In the genomic region with DNA sequence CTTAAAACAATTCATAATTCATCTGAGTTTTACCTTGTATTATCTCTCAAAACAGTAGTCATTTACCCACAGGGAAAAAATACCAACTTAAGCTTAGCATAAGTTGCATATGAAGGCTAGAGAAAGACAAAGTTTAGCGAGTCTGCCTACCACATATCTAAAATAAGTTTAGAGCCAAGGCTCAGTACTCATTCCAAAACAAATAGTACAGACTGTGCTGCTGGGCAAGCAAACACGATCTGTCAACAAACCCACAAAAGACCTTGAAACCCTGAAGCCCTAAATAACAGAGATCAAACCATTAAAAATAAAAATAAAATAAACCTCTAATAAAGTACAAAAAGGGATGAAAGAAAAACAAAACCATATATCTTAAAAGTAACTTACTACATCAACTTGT, we compare ENCODE assay signal across 37 mouse cellular contexts. TPM values are rescaled to one million over a fixed set of nuclear protein-coding genes. Genes with fewer than 3 reads are reported as not detected.
A peak's percentile ranks its signal among the peaks of the same experiment; 100 is the strongest.
DNase-seq lines count a peak whose midpoint lies in the region; ATAC-seq and TF ChIP-seq lines count a peak whose summit lies in the region.
"Had no signal": no experiment of that assay in that cellular context is flagged by ENCODE, and none has a peak within 500 bp of the region (broad histone marks: within the 10 kb centered on the region; RNA-seq: fewer than 3 reads in every experiment).

No protein-coding gene starts in this region.

- peaks cover 5% of the 10 kb centered on the region; the same call in 1 of the 2 replicates for H3K36me3 ChIP-seq in liver, adult 2 months (ENCODE audit: control insufficient read depth, insufficient read depth, low read length)
- H3K36me3 ChIP-seq in liver, embryonic 11.5 days (ENCODE audit: control insufficient read depth, insufficient read depth, low read length), result no peaks in the 10 kb centered on the region
- H3K36me3 ChIP-seq in liver, embryonic 13.5 days, result no peaks in the 10 kb centered on the region
- no peaks in the 10 kb centered on the region for H3K36me3 ChIP-seq in myocyte (ENCODE audit: control insufficient read depth, insufficient read depth)
- no peaks in the 10 kb centered on the region for H3K36me3 ChIP-seq in forebrain, embryonic 13.5 days (ENCODE audit: poor library complexity, severe bottlenecking)
- no peaks in the 10 kb centered on the region for H3K36me3 ChIP-seq in neural tube, embryonic 15.5 days
- H3K36me3 ChIP-seq: embryonic facial prominence, embryonic 10.5 days; embryonic facial prominence, embryonic 15.5 days; forebrain, embryonic 12.5 days; heart, embryonic 15.5 days; limb, embryonic 12.5 days; neural tube, embryonic 12.5 days had no signal

- TF ChIP-seq CTCF in gastrocnemius, adult 2 months (IDR thresholded peaks at IDR 0.05), result no peak
- TF ChIP-seq CTCF in liver, adult 2 months (IDR thresholded peaks at IDR 0.05; ENCODE audit: low read depth, low read length), result no peak

- no peaks in the 10 kb centered on the region for H3K27me3 ChIP-seq in liver, adult 2 months (ENCODE audit: control insufficient read depth, insufficient read depth, low read length)
- no peaks in the 10 kb centered on the region for H3K27me3 ChIP-seq in liver, embryonic 11.5 days (replicated peaks; ENCODE audit: control insufficient read depth, insufficient read depth, low read length)
- no peaks in the 10 kb centered on the region for H3K27me3 ChIP-seq in liver, embryonic 13.5 days
- H3K27me3 ChIP-seq in myocyte (ENCODE audit: control insufficient read depth, insufficient read depth, insufficient read length), result no peaks in the 10 kb centered on the region
- H3K27me3 ChIP-seq in forebrain, embryonic 13.5 days, result no peaks in the 10 kb centered on the region
- H3K27me3 ChIP-seq in neural tube, embryonic 15.5 days (replicated peaks), result no peaks in the 10 kb centered on the region
- H3K27me3 ChIP-seq: embryonic facial prominence, embryonic 15.5 days; forebrain, embryonic 12.5 days; heart, embryonic 15.5 days; limb, embryonic 12.5 days; neural tube, embryonic 12.5 days had no signal

- no peak for DNase-seq in gastrocnemius, adult 2 months
- DNase-seq in gastrocnemius, postnatal 25 days, result no peak
- DNase-seq in liver, adult 2 months (ENCODE audit: extremely low read depth, low read depth, low spot score), result peak; percentile 96
- no peak for DNase-seq in liver, embryonic 11.5 days (ENCODE audit: low spot score)
- DNase-seq in liver, embryonic 13.5 days, result no peak
- DNase-seq: B cell, adult 2 months; cerebellum, adult 8-10 months; cerebellum, postnatal 25 days; gastrocnemius, postnatal 14 days; heart, adult 2 months; kidney, adult 9 months; kidney, postnatal 25 days; lung, adult 2 months; lung, postnatal 10 days; midbrain, embryonic 14.5 days had no signal

- no peak overlapping the region; the same call in 1 of the 2 replicates for H3K27ac ChIP-seq in gastrocnemius, adult 2 months
- no peak overlapping the region for H3K27ac ChIP-seq in liver, adult 2 months (replicated peaks; ENCODE audit: insufficient read depth, low read depth, low read length)
- H3K27ac ChIP-seq in liver, embryonic 11.5 days (ENCODE audit: low read depth, low read length), result no peak overlapping the region
- no peak overlapping the region for H3K27ac ChIP-seq in liver, embryonic 13.5 days
- H3K27ac ChIP-seq in forebrain, embryonic 13.5 days, result no peak overlapping the region
- no peak overlapping the region for H3K27ac ChIP-seq in neural tube, embryonic 15.5 days (replicated peaks)
- H3K27ac ChIP-seq: embryonic facial prominence, embryonic 10.5 days; embryonic facial prominence, embryonic 15.5 days; forebrain, embryonic 12.5 days; heart, adult 2 months; heart, embryonic 15.5 days; hindbrain, postnatal 0 days; layer of hippocampus, adult 2 months; left cerebral cortex, adult 2 months; limb, embryonic 12.5 days; macrophage; neural tube, embryonic 12.5 days had no signal

- intact Hi-C loops in gastrocnemius, adult 2 months (cut with DNase I), result no loop called here

- ATAC-seq in liver, embryonic 11.5 days (replicated peaks; ENCODE audit: low FRiP score), result no peak; the same call in 1 of the 2 replicates
- ATAC-seq in liver, embryonic 13.5 days (ENCODE audit: low read depth), result peak; percentile 70
- no peak for ATAC-seq in forebrain, embryonic 13.5 days
- ATAC-seq in neural tube, embryonic 15.5 days (ENCODE audit: low FRiP score), result no peak
- ATAC-seq: activated CD4-positive, CD25-positive, alpha-beta regulatory T cell, adult 4 months; hindbrain, postnatal 0 days; intestine, embryonic 16.5 days had no signal

- no peak overlapping the region for H3ac ChIP-seq in myocyte (ENCODE audit: control insufficient read depth, insufficient read length)

- TF ChIP-seq POLR2A in liver, adult 2 months (IDR thresholded peaks at IDR 0.05; ENCODE audit: extremely low read depth, insufficient read depth, low read length), result no peak
- TF ChIP-seq POLR2A in myocyte (IDR thresholded peaks at IDR 0.05; ENCODE audit: insufficient read length, low read depth), result no peak

- WGBS in liver, adult 2 months, result 21% methylated on average over 2 of the region's 2 CpGs
- WGBS in liver, embryonic 11.5 days, result 60% methylated on average over 2 of the region's 2 CpGs
- WGBS in liver, embryonic 13.5 days (ENCODE audit: insufficient replicate concordance), result 55% methylated on average over 2 of the region's 2 CpGs
- WGBS in forebrain, embryonic 13.5 days, result 81% methylated on average over 2 of the region's 2 CpGs
- 81% methylated on average over 2 of the region's 2 CpGs for WGBS in neural tube, embryonic 15.5 days

- H3K4me1 ChIP-seq in liver, adult 2 months (ENCODE audit: control insufficient read depth, insufficient read depth, low read length), result peaks cover 2% of the 10 kb centered on the region; the same call in 1 of the 2 replicates
- no peaks in the 10 kb centered on the region for H3K4me1 ChIP-seq in liver, embryonic 11.5 days (replicated peaks; ENCODE audit: control insufficient read depth, insufficient read depth, low read length)
- H3K4me1 ChIP-seq in liver, embryonic 13.5 days (replicated peaks), result no peaks in the 10 kb centered on the region
- no peaks in the 10 kb centered on the region for H3K4me1 ChIP-seq in forebrain, embryonic 13.5 days
- no peaks in the 10 kb centered on the region for H3K4me1 ChIP-seq in neural tube, embryonic 15.5 days
- H3K4me1 ChIP-seq: embryonic facial prominence, embryonic 10.5 days; embryonic facial prominence, embryonic 15.5 days; forebrain, embryonic 12.5 days; heart, embryonic 15.5 days; limb, embryonic 12.5 days; neural tube, embryonic 12.5 days had no signal

- H3K4me2 ChIP-seq in liver, embryonic 11.5 days, result no peak overlapping the region
- no peak overlapping the region for H3K4me2 ChIP-seq in liver, embryonic 13.5 days
- H3K4me2 ChIP-seq in myocyte (ENCODE audit: low read depth), result peak overlapping the region; percentile 47
- no peak overlapping the region for H3K4me2 ChIP-seq in forebrain, embryonic 13.5 days
- H3K4me2 ChIP-seq in neural tube, embryonic 15.5 days, result no peak overlapping the region
- H3K4me2 ChIP-seq: embryonic facial prominence, embryonic 15.5 days; forebrain, embryonic 12.5 days; heart, embryonic 15.5 days; limb, embryonic 12.5 days; neural tube, embryonic 12.5 days had no signal

- H3K79me2 ChIP-seq in liver, adult 2 months (ENCODE audit: control insufficient read depth, insufficient read depth, low read length), result no peaks in the 10 kb centered on the region
- H3K79me2 ChIP-seq in myocyte (ENCODE audit: control insufficient read depth, insufficient read depth), result no peaks in the 10 kb centered on the region

- H3K9me3 ChIP-seq in liver, embryonic 11.5 days (ENCODE audit: control insufficient read depth, low read length), result no peaks in the 10 kb centered on the region
- H3K9me3 ChIP-seq in liver, embryonic 13.5 days (replicated peaks), result no peaks in the 10 kb centered on the region
- H3K9me3 ChIP-seq in forebrain, embryonic 13.5 days (replicated peaks), result no peaks in the 10 kb centered on the region
- H3K9me3 ChIP-seq in neural tube, embryonic 15.5 days (replicated peaks), result no peaks in the 10 kb centered on the region
- H3K9me3 ChIP-seq: embryonic facial prominence, embryonic 10.5 days; embryonic facial prominence, embryonic 15.5 days; forebrain, embryonic 12.5 days; heart, embryonic 15.5 days; limb, embryonic 12.5 days; neural tube, embryonic 12.5 days had no signal

- no peak overlapping the region for H3K9ac ChIP-seq in liver, adult 2 months (ENCODE audit: low read depth, low read length)
- no peak overlapping the region for H3K9ac ChIP-seq in liver, embryonic 11.5 days (ENCODE audit: low read depth, low read length)
- H3K9ac ChIP-seq in liver, embryonic 13.5 days, result no peak overlapping the region
- no peak overlapping the region for H3K9ac ChIP-seq in forebrain, embryonic 13.5 days
- no peak overlapping the region for H3K9ac ChIP-seq in neural tube, embryonic 15.5 days (replicated peaks)
- H3K9ac ChIP-seq: embryonic facial prominence, embryonic 15.5 days; forebrain, embryonic 12.5 days; heart, embryonic 15.5 days; limb, embryonic 12.5 days; neural tube, embryonic 12.5 days had no signal

- H3K4me3 ChIP-seq in gastrocnemius, adult 2 months, result peak overlapping the region; percentile 9; the same call in 1 of the 2 replicates
- H3K4me3 ChIP-seq in liver, adult 2 months (ENCODE audit: insufficient read depth, low read depth, low read length), result peak overlapping the region; percentile 64; the same call in 1 of the 2 replicates
- no peak overlapping the region for H3K4me3 ChIP-seq in liver, embryonic 11.5 days (ENCODE audit: low read depth, low read length)
- no peak overlapping the region for H3K4me3 ChIP-seq in liver, embryonic 13.5 days (replicated peaks)
- no peak overlapping the region for H3K4me3 ChIP-seq in myocyte
- H3K4me3 ChIP-seq in forebrain, embryonic 13.5 days, result no peak overlapping the region
- no peak overlapping the region for H3K4me3 ChIP-seq in neural tube, embryonic 15.5 days (replicated peaks)
- H3K4me3 ChIP-seq: embryonic facial prominence, embryonic 10.5 days; embryonic facial prominence, embryonic 15.5 days; forebrain, embryonic 12.5 days; heart, adult 2 months; heart, embryonic 15.5 days; layer of hippocampus, adult 2 months; left cerebral cortex, adult 2 months; limb, embryonic 12.5 days; neural tube, embryonic 12.5 days had no signal

RNA-seq across cellular contexts. Expression of a gene that starts 32.4 kb away (rescaled TPM):
- 10 to 100 TPM in 1 of 2 experiments, 1 to 10 TPM in 1; 9.4 to 11.2 TPM for total RNA-seq in gastrocnemius, adult 2 months (2021)
- total RNA-seq in gastrocnemius, postnatal 25 days (2021), result 1 to 10 TPM; 2.4 to 8.1 TPM
- 312 and 348 TPM in 2 replicates for total RNA-seq in liver, adult 2 months (2014; rRNA removed)
- 41.5 and 71.9 TPM in 2 replicates for polyA plus RNA-seq in liver, adult 2 months (2012; rRNA removed)
- polyA plus RNA-seq in liver, embryonic 11.5 days (2014; fragmentation: Nextera tagmentation; extraction: Ambion mirVana), result 2.8 and 4.1 TPM in 2 replicates
- 6.5 and 7.3 TPM in 2 replicates for polyA plus RNA-seq in liver, embryonic 13.5 days (2015; fragmentation: Nextera tagmentation; extraction: Ambion mirVana)
- polyA plus RNA-seq in myocyte (2012; fragmentation: generic; extraction: Trizol), result 0.60 TPM
- 5.0 and 5.7 TPM in 2 replicates for polyA plus RNA-seq in forebrain, embryonic 13.5 days (2015; fragmentation: Nextera tagmentation; extraction: Ambion mirVana)
- polyA plus RNA-seq in neural tube, embryonic 15.5 days (2015; fragmentation: Nextera tagmentation; extraction: Ambion mirVana), result 15.6 and 20.2 TPM in 2 replicates

RNA-seq across cellular contexts. Expression of a gene that starts 41.9 kb away (rescaled TPM):
- not detected for total RNA-seq in gastrocnemius, adult 2 months (2021)
- not detected for total RNA-seq in gastrocnemius, postnatal 25 days (2021)
- total RNA-seq in liver, adult 2 months (2014; rRNA removed), result 11.2 TPM in 1 of 2 replicates, not detected in the other
- not detected in 2 replicates for polyA plus RNA-seq in liver, adult 2 months (2012; rRNA removed)
- not detected in 2 replicates for polyA plus RNA-seq in liver, embryonic 11.5 days (2014; fragmentation: Nextera tagmentation; extraction: Ambion mirVana)
- 1.6 and 4.7 TPM in 2 replicates for polyA plus RNA-seq in liver, embryonic 13.5 days (2015; fragmentation: Nextera tagmentation; extraction: Ambion mirVana)
- polyA plus RNA-seq in myocyte (2012; fragmentation: generic; extraction: Trizol), result not detected
- polyA plus RNA-seq in forebrain, embryonic 13.5 days (2015; fragmentation: Nextera tagmentation; extraction: Ambion mirVana), result 2.4 TPM in 1 of 2 replicates, not detected in the other
- polyA plus RNA-seq in neural tube, embryonic 15.5 days (2015; fragmentation: Nextera tagmentation; extraction: Ambion mirVana), result 28.0 TPM in 1 of 2 replicates, not detected in the other
- total RNA-seq: ES-E14; gastrocnemius, postnatal 14 days; heart, adult 2 months; heart, postnatal 25 days; hindbrain, postnatal 0 days; layer of hippocampus, adult 2 months; layer of hippocampus, postnatal 14 days; left cerebral cortex, adult 2 months; left cerebral cortex, postnatal 25 days; megakaryocyte-erythroid progenitor cell, adult 5-6 weeks had no signal
- polyA plus RNA-seq: activated CD4-positive, CD25-positive, alpha-beta regulatory T cell, adult 4 months; embryonic facial prominence, embryonic 10.5 days; forebrain, embryonic 12.5 days; heart, adult 2 months; hindbrain, embryonic 11.5 days; hindbrain, postnatal 0 days; limb, embryonic 12.5 days; lung, adult 2 months; macrophage; midbrain, embryonic 14.5 days; neural tube, embryonic 12.5 days; stomach, embryonic 14.5 days had no signal

RNA-seq across cellular contexts. Expression of a gene that starts 55.8 kb away (rescaled TPM):
- 1 to 10 TPM; 8.8 to 9.2 TPM for total RNA-seq in gastrocnemius, adult 2 months (2021)
- 1 to 10 TPM; 6.9 to 7.0 TPM for total RNA-seq in gastrocnemius, postnatal 25 days (2021)
- total RNA-seq in liver, adult 2 months (2014; rRNA removed), result 13.9 and 18.3 TPM in 2 replicates
- 2.9 and 4.9 TPM in 2 replicates for polyA plus RNA-seq in liver, adult 2 months (2012; rRNA removed)
- polyA plus RNA-seq in liver, embryonic 11.5 days (2014; fragmentation: Nextera tagmentation; extraction: Ambion mirVana), result 29.7 and 35.7 TPM in 2 replicates
- 18.5 and 24.3 TPM in 2 replicates for polyA plus RNA-seq in liver, embryonic 13.5 days (2015; fragmentation: Nextera tagmentation; extraction: Ambion mirVana)
- 3.7 TPM for polyA plus RNA-seq in myocyte (2012; fragmentation: generic; extraction: Trizol)
- 50.7 and 54.5 TPM in 2 replicates for polyA plus RNA-seq in forebrain, embryonic 13.5 days (2015; fragmentation: Nextera tagmentation; extraction: Ambion mirVana)
- 50.3 and 53.6 TPM in 2 replicates for polyA plus RNA-seq in neural tube, embryonic 15.5 days (2015; fragmentation: Nextera tagmentation; extraction: Ambion mirVana)

Comparison
In these comparisons a context has a peak if more than half of its experiments do, and no peak if none do; other contexts are left out.
1. H3K4me3 ChIP-seq: peak in gastrocnemius, adult 2 months (single experiment) and liver, adult 2 months (single experiment); none in liver, embryonic 11.5 days (single experiment), liver, embryonic 13.5 days (single experiment), myocyte (single experiment), forebrain, embryonic 13.5 days (single experiment) and neural tube, embryonic 15.5 days (single experiment).